Mouse (Mus musculus): ENCODE results near the gene Gm45021.
"Not testable (repeated sequence)": the region's sequence is repeated elsewhere in the genome, so short reads cannot be mapped to it uniquely, and the experiment has no call there.

Gene Gm45021

DNA sequence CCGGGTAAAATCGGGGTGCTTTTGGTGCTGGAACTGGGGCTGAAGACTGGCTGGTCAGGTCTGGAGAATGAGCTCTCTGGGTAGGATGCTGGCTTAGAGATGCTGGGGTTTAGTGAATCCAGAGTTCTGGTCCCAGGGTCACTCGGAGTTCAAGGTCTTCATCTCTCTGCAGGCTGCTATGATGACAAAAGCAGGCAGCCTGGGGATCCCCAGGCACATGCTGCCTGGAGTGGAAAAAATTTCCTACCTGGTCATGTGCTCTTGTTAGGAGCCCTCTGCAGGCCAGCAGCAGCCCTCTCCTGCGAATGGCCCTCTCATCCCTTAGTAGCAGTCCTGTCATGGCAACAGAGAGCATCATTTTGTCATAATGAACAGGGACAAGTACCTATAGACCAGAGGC lies 24.1 kb downstream of the Gm45021 start:
- no peak for DNase-seq (ENCODE audit: low spot score)

DNA sequence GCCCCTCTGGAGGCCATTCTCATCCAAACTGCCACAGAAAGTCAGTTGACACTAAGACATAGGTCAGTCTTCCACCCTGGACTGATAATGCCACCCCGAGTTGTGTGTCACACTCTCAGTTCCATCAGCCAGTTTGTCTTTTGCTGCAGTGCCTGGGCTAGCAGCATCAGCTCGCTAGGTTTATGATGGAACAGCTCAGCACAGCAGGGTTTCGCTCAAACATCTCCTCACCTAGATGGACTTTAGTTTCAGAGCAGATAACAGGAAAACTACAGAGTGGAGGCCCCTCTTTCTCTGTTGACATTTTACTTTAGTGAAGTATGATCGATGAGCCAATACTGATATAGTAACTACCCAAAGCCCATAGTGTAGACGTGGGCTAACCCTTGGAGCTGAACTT lies 25.3 kb downstream of the Gm45021 start:
- no peak for DNase-seq (ENCODE audit: low spot score)

DNA sequence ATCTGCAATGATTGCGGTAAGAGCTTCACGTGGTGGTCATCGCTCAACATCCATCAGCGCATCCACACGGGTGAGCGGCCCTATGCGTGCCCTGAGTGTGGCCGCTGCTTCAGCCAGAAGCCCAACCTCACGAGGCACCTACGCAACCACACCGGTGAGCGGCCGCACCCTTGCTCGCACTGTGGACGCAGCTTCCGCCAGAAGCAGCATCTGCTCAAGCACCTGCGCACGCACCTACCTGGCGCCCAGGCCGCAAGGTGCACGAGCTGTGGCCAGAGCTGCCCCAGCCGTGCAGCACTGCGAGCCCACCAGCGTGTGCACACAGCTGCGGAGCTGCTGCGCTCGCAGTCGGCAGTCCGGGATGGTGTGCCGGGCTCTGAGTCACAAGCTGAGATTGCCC lies 30.6 kb downstream of the Gm45021 start:
- DNase-seq (ENCODE audit: low spot score): no peak

DNA sequence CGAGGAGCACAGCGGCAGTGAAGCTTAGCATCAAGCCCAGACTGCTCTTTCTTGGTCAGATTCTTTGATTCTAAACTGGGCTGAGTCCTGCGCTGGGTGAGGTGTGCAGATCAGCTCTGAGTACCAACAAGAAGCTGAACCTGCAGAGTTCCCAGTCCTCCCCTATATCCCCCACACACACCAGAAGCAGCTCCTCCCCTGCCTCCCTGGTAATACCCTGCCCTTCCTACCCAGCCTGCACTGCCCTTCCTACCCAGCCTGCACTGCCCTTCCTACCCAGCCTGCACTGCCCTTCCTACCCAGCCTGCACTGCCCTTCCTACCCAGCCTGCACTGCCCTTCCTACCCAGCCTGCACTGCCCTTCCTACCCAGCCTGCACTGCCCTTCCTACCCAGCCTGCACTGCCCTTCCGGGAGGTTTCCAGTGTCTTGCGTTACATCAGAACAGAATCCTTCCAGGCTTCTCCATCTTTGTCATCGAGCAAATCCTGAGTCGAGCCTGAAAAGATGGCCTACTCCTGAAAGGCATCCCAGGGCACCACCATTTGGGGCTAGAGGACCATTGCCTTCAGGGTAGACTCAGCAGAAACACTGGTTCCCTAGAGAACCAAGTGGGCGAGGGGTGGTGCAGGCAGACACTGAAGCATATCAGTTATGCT lies 32.9 kb downstream of the Gm45021 start:
- not testable (repeated sequence) for DNase-seq (ENCODE audit: low spot score)

DNA sequence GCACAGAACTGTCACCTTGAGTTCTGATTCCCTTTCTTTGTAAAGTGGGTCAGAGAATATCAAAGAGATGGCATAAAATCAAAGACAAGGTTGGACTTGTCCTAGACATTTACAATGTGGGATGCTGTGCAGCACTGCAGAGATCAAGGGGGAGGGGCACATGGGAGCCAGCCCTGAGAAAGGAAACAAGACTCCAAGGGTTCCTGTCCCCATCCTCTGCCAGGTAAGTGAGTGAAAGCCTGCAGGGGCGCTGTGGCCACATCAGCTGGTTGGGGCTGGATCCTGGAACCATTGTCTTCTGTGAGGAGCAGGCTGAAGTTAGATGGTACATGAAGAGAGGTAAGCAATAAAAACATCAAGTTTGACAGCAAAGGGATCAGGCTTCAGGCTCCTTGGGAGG lies 34.0 kb downstream of the Gm45021 start:
- DNase-seq (ENCODE audit: low spot score): no peak

DNA sequence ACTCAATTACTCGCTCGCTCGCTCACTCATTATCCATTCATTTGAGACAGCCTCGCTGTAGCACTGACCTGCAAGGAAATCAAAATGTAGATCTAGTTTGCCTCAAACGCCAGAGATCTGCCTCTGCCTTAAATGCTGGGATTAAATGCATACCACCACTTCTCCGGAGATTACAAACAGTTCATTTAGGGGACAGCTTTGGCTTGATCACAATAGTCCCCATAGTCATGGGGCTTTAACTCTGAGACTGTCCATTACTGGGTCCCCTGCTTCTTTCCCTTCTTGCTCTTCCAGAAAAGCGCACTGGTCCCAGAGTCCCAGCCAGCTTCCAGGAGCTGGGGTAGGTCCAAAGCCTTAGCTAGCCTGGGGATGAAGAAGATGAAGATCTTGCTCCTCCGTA lies 37.1 kb downstream of the Gm45021 start, which contains the start of gene AI854703:
Gene AI854703 (plus strand): TSS at position 301 of the 400 bp plus-strand sequence.
- no peak for DNase-seq (ENCODE audit: low spot score)

DNA sequence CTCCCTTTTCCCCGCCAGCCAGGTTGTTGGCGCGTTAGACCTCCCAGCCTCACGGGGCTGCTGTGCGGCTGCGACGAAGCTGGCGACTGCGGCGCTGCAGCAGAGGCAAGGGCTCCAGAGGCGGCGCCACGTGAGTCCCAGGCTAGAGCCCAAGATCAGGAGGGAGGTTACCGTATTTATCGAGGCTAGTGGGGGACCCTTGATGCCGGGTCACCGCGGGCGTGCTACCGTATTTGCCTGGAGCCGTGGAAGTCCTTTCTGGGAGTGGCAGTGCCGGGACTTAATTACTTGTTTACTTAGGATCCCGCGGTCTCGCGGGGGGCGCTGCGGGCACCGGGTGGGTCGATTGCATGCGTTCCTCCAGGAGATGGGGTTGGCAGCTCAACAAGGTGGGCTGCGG lies 37.6 kb downstream of the Gm45021 start:
- peak; percentile 49 for DNase-seq (ENCODE audit: low spot score)

DNA sequence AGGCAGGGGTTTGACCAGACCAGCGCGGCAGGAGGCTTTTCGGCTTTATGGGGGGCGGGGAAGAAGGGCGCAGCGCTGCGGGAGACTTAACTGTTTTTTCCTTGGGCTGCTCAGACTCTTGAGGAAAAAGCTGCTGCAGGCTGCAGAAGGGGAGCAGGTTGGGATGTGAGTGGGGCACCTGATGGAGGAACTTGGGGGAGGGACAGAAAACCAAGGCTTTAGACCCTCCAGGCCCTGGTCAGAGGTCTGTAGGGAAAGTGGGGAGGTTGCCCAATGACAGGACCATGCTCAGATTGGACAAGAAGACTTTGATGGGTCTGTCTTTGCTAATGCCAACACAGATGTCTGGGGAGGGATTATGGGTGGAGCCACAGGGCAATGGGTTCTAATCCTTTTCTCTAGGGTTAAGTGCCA lies 38.1 kb downstream of the Gm45021 start:
- DNase-seq (ENCODE audit: low spot score): no peak

DNA sequence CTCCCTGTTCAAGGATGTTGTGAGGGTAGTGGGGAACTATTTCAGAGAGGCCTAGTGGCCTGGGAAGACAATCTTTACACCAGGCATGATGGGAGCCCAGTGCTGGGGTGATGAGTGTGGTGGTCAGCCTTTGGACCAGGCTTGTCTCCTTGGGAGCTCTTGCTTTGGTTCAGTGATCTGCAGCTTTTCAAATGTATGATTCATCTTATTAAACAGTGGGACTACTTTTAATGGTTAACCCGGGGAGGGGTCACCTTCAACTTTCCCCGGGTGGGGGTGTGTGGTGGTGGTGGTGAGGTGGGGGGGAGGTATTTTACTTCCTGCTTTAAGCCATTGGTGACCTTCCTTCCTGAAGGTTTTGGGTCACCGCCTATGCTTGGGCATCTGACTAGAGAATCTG lies 39.0 kb downstream of the Gm45021 start:
- no peak for DNase-seq (ENCODE audit: low spot score)

DNA sequence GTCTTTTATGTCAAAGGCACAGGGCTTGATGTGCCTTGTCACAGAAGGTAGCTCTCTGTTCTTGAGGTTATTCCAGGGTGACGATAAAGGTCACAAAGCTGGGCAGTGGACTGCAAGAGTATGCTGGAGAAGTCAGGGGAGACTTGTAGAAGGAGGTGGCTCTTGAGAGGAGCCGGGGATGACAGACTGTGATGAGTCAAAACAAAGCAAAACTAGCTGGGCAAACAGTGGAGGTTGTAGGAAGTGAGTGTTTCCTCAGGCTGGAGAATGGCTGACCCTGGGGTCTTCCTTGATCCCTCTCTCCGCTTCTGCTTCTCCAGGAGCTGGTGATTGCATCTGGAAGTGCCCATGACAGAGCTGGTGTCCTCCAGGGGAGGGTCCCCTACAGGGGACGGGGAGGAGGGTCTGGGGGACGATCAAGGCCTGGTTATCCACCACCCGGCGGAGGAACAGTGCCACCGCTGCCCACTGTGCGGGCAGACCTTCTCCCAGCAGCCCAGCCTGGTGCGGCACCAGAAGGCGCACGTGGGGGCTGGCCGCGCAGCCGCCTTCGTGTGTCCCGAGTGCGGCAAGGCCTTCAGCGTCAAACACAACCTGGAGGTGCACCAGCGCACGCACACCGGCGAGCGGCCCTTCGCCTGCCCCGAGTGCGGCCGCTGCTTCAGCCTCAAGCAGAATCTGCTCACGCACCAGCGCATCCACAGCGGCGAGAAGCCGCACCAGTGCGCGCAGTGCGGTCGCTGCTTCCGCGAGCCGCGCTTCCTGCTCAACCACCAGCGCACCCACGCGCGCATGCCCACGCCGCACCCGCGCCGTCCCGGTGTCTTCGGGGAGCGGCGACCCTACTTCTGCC lies 39.6 kb downstream of the Gm45021 start:
- peak; percentile 58 for DNase-seq (ENCODE audit: low spot score)

DNA sequence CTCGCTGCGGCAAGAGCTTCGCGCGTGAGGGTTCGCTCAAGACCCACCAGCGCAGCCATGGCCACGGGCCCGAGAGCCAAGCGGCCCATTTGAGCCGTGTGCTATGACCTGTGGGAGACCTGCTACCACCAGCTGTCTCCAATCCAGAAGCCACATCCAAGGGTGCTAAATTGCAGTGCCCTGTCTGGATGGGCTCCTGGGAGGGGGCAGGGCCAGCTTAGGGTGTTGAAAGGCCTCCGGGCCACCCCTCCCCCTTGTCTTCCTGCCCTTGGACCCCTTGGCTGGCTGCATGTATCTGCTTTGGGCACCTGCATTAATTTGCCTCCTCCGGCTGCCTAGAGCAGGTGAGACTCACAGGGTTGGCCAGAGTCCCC lies 40.2 kb downstream of the Gm45021 start:
- no peak for DNase-seq (ENCODE audit: low spot score)

DNA sequence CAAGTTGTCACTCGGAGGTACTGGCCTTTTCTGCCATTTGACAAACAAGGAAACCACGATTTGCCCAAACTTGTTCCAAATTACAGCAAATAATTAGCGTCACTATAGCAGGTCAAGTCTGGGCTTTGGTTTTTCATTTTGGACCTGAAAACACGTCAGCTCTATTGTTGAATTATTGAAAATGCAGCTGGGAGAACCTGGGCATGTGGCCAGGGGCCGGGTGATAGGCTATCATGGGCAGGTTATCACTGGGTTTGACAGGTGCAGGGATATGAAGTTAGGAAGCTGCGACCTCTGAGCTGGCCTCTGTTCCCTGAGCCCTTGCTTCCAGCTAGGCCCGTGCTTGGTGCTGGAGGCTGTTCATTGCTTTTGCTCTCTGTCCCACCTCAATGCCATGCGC lies 41.4 kb downstream of the Gm45021 start:
- no peak for DNase-seq (ENCODE audit: low spot score)

DNA sequence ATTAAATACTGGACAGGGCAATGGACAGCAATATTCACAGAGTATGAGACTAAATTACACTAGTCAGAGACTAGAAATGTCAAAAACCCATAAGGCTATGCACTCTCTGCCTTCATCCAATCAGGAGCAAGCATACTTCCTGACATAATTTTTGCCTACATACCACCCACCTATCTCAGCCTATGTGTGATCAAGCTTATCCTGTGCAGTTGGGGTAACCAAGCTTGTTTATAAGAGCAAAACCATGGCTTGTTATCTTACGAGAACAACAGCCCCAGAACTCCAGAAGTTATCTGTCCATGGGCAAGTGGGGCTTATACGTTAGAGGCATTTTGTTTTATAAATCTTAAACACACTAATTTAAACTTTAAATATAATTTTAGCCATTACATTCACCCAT lies 45.7 kb downstream of the Gm45021 start:
- DNase-seq (ENCODE audit: low spot score): no peak

DNA sequence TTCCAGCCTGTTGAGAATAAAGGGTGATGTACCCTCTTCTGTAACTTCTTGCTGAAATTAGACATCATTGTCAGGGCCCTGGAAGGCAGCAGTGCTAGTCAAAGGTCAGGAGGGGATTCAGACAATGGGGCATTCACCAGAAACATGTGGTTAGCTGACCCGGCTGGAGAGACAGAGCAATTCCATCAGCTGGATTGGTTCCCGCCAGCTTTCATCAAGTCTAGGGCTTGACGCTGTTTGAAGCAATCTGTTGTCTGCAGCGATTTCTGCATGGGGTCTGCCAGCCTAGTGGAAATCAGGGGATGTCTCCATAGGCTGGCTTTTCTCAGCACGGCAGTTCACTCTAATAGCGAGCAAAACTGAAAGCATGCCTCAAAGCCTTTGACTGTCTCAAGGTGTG lies 47.1 kb downstream of the Gm45021 start:
- DNase-seq (ENCODE audit: low spot score): no peak

DNA sequence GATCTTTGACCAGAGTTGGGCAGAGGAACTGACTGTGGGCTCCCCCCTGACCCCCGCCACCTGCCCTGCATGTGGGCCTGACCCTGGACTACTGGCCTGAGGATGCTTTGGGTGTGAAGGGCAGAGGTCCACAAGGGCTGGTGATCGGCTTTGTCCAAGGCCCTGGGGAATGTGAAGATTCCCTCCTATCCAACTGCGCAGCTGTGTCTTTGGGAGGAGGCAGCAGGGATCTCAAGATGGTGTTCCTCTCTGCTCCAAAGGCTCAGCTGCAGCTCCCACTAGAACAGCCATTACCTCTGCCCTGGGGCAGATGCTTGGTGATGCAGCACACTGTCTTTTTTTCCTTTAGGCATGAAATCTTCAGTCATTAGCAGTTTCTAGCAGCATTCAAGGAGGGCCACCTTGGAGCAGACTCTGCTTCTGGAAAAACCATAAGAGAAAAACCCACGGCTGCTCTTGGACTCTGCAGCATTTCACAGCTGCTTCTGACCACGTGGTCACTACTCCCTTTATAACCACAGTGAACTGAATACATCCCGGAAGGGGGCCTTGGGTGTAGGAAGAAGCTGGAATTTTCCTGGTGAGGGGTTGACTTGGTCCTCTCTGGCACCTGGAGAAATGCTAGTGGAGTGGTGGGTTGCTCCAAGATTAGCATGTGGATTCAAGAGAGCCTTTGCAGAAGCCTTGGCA lies 48.5 kb downstream of the Gm45021 start:
- no peak for DNase-seq (ENCODE audit: low spot score)

DNA sequence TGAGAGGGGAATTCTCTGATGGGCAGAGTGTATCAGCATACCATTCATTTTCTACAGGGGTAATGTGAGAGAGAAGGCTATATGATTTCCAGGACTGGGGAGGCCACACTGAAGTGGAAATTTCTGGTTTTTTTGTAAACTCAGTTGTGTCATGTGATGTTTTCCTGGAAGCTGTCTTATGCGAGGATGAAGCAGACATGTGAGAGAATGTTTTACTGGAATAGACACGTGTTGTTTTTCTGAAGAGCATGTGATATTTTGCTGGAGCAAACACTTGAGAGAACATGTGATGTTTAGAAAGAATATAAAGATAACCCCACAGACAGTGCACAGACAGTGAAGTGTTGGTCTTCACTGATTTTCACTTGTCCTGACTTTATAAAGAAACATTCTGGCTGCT lies 49.1 kb downstream of the Gm45021 start:
- DNase-seq (ENCODE audit: low spot score): no peak

DNA sequence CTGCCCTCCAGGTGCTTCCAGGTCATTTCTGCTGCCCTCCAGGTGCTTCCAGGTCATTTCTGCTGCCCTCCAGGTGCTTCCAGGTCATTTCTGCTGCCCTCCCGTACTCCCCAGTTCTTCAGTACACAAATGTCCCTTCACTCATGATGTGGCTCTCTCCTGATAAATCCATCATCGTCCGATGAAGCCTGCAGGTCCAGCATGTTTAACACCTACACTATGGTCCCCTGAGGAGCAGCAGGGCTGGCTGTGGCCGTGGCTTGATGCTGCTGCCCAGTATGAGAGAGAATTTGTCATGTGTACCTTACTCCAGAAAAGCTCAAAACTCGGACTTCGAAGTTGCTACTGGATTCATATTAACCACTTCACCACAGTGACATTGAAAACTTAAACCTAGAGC lies 52.0 kb downstream of the Gm45021 start:
- DNase-seq (ENCODE audit: low spot score): no peak

DNA sequence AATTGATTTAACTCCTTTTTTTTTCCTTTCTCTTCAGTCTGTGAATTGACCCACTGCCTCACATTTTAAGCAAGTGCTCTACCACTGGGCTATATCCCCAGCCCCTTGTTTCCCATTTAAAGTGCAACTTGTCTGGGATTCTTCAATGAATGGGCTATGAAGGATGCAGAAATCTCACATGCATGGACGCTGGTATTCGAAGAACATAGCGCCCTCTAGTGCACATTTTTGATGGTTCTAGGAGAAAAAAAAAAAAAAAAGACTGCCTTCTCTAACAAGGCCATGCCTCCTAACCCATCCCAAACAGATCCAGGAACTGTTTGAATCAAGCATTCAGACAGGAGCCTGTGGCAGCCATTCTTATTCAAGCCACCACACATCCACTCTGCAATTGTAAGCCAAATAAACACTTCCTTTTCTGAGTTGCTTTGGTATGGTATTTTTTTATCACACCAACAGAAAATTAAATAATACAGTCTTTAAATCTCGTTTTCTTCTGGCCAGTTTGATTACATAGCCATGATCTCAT lies 53.4 kb downstream of the Gm45021 start:
- DNase-seq (ENCODE audit: low spot score): no peak

DNA sequence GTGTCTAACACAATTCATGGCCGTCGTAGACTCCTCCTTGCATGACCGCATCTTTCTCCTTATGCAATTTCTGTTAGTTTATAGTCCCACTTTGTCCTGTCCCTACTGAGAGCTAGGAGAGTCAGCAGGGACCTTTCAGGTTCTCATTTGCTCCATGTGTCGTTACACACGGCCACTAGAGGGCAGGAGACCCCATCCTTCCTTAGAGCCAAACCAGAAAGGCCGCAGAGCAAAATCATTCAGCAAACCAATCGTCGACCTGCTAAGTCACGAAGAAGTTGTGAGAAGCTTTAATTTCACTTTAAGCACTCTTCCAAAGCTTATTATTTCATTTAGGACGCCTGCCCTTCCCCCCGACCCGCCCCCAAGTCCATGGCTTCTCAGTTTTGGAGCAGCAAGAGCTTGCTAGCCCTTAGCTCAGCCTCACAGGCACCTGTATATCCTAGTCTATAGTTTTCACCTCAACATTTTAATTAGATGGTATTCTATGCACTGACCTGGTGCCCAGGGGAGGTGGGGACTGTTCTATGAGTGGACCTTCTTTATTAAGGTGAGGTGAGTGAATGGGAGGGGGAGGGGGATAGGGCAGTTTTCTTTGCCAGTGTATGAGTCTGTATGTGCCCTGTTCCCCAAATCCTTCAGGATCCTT lies 56.4 kb downstream of the Gm45021 start:
- DNase-seq (ENCODE audit: low spot score): peak; percentile 78

DNA sequence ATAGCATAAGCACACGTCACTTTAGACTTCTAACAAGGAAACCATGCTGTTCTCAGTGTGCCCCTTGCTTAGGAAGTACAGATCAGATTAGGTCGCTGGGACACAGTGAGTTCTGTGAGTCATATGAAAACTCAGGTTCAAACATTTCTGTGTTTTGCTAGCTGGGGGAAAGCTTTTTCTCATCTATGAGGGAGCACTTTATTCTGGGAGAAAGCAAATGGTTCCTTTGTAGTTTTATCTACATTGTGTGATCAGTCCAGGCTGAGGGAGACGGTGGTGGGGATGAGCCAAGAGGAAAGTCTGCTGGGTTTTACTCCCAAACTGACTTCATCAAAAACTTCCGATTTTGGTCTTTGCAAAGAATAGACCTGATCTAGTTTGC lies 56.9 kb downstream of the Gm45021 start:
- DNase-seq (ENCODE audit: low spot score): no peak

DNA sequence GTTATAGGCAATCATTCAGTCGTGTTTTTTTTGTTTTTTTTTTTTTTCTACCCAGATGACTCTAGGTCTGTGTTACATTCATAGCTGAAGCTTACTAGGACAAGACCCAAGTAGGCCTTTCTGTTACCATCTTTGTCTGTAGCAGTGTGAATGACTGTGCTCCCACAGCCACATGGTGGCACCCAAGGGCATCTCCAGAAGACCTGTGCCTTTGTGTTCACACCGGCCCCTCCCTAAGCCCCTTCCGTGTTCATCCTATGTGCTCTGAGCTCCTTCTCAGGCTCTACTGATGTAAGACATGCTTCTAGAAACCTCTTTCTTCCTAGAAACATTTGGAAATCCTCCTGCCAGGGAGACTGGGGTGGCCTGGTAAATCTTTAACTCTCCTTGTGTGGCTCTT lies 57.6 kb downstream of the Gm45021 start, which contains the start of gene Gimap8:
Gene Gimap8 (plus strand): TSS at position 240 of the 400 bp plus-strand sequence.
- DNase-seq (ENCODE audit: low spot score): peak; percentile 92

DNA sequence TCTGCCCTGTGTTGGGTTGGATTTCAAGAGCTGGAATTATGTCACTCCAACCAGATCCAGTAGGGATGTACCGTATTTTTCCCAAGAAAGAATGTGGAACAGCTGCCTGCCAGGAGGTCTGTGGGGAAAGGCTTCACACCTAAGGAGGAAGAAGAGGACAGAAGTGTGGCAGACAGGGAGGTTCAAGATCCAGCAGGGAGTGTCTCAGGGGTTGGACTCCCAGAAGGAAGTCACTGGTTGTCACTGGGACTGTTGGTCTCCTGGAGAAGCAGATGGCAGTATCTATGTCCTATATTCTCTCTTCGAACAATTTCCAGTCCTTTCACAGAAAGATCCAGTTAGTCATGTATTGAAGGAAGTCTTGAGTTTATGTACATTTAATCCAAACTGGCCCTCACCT lies 58.2 kb downstream of the Gm45021 start:
- no peak for DNase-seq (ENCODE audit: low spot score)

Data from T-cell, adult 2 months (primary cell).